Mouse (Mus musculus) liver, postnatal 0 days (tissue): Measurements from ENCODE around the gene Clstn2. TPM values are rescaled to one million over a fixed set of nuclear protein-coding genes. Genes with fewer than 3 reads are reported as not detected.

ENCODE experiments used
- ATAC-seq: fragments of 200-750 bp; cut with Nextera tagmentation; 2 replicates; pipeline ENCODE4 v1.8.0; 2017; ENCODE audit warnings: mild to moderate bottlenecking, moderate library complexity
- DNase-seq: peaks from one replicate; pipeline ENCODE4 v3.0.0-alpha.2; 2016
- H3K27ac ChIP-seq: fragments of 300-500 bp; sonication (generic); 2 replicates; pipeline ENCODE4 v1.5.1; 2014; ENCODE audit warnings: antibody characterized with exemption, moderate library complexity, mild to moderate bottlenecking, low read depth
- H3K27me3 ChIP-seq: fragments of 300-500 bp; sonication (generic); 2 replicates; pipeline ENCODE4 v1.6.1; 2014; ENCODE audit warnings: low read length, control low read depth, mixed read lengths; ENCODE audit not compliant: insufficient read depth
- H3K36me3 ChIP-seq: fragments of 300-500 bp; sonication (generic); replicated peaks from 2 replicates; pipeline ENCODE4 v1.6.1; 2014; ENCODE audit warnings: mild to moderate bottlenecking, control low read depth, low read length, moderate library complexity, mixed read lengths; ENCODE audit not compliant: insufficient read depth
- H3K4me1 ChIP-seq: fragments of 300-500 bp; sonication (generic); 2 replicates; pipeline ENCODE4 v1.6.1; 2014; ENCODE audit warnings: antibody characterized with exemption, mild to moderate bottlenecking, control low read depth; ENCODE audit not compliant: insufficient read depth
- H3K4me2 ChIP-seq: fragments of 300-500 bp; sonication (generic); 2 replicates; pipeline ENCODE4 v1.6.1; 2014; ENCODE audit warnings: low read depth, mild to moderate bottlenecking, low read length, moderate library complexity, mixed read lengths
- H3K4me3 ChIP-seq: fragments of 300-500 bp; sonication (generic); 2 replicates; pipeline ENCODE4 v1.5.1; 2014; ENCODE audit warnings: low read depth, low read length
- H3K9ac ChIP-seq: fragments of 300-500 bp; sonication (generic); replicated peaks from 2 replicates; pipeline ENCODE4 v1.6.1; 2014; ENCODE audit warnings: mild to moderate bottlenecking, moderate library complexity
- H3K9me3 ChIP-seq: fragments of 300-500 bp; sonication (generic); 2 replicates; pipeline ENCODE4 v1.6.1; 2016; ENCODE audit warnings: mild to moderate bottlenecking, control low read depth, low read length, mixed read lengths
- CTCF ChIP-seq: sonication (generic); IDR thresholded peaks from 2 replicates; pipeline ENCODE4 v1.5.1; 2016; ENCODE audit warnings: antibody characterized with exemption, low read depth
- EP300 ChIP-seq: IDR thresholded peaks from 2 replicates; pipeline ENCODE4 v1.6.1; 2016; ENCODE audit warnings: antibody characterized with exemption, low read depth, mild to moderate bottlenecking
- WGBS: fragments of 180-500 bp; shearing (Covaris S2); extraction: QIAGEN DNeasy Blood & Tissue Kit; methylation state at CpG from one replicate; pipeline ENCODE4 v1.1.7; 2014; ENCODE audit not compliant: insufficient replicate concordance; 5-methylcytosine and 5-hydroxymethylcytosine counted together
- polyA plus RNA-seq: library from polyadenylated mRNA; unstranded; fragments of >200 nt; fragmentation: Nextera tagmentation; extraction: Ambion mirVana; gene quantifications from 2 replicates; pipeline ENCODE4 v1.2.1, GENCODE M21; 2015

Clstn2 gene
- polyA plus RNA-seq, 1 experiment from 2014 or later = 0.12 TPM

- Histone ChIP-seq H3K4me2 (no peak overlapping the region), H3K9me3 (no peaks in the 10 kb centered on the region), H3K9ac (no peak overlapping the region), H3K4me3 (no peak overlapping the region), H3K36me3 (no peaks in the 10 kb centered on the region), H3K27me3 (no peaks in the 10 kb centered on the region), H3K4me1 (no peaks in the 10 kb centered on the region), H3K27ac (no peak overlapping the region)
- ATAC-seq (no peak), DNase-seq (no peak)
- WGBS = 77% methylated on average over 4 of the region's 4 CpGs
- TF ChIP-seq EP300 (no peak), CTCF (no peak)
Observed at GRCm38 (mm10) chr9:97686826-97687425, 346.1 kb downstream of the Clstn2 start.

GRCm38 (mm10) chr9:97685664-97686063 lies 347.3 kb downstream of the Clstn2 start:
- no peaks in the 10 kb centered on the region for H3K4me1 ChIP-seq
- H3K9ac ChIP-seq = no peak overlapping the region
- 73% methylated on average over 4 of the region's 4 CpGs for WGBS
- no peaks in the 10 kb centered on the region for H3K36me3 ChIP-seq
- DNase-seq = no peak
- no peak overlapping the region for H3K27ac ChIP-seq
- no peak for ATAC-seq
- TF ChIP-seq CTCF = no peak
- no peak for TF ChIP-seq EP300
- H3K4me2 ChIP-seq = no peak overlapping the region
- H3K4me3 ChIP-seq = no peak overlapping the region
- no peaks in the 10 kb centered on the region for H3K9me3 ChIP-seq
- H3K27me3 ChIP-seq = no peaks in the 10 kb centered on the region

GRCm38 (mm10) chr9:97679878-97680277 lies 353.1 kb downstream of the Clstn2 start:
- no peak for ATAC-seq
- Histone ChIP-seq H3K27me3 (no peaks in the 10 kb centered on the region), H3K27ac (no peak overlapping the region), H3K9ac (no peak overlapping the region), H3K4me3 (no peak overlapping the region), H3K9me3 (no peaks in the 10 kb centered on the region), H3K4me2 (no peak overlapping the region), H3K4me1 (no peaks in the 10 kb centered on the region), H3K36me3 (no peaks in the 10 kb centered on the region)
- DNase-seq = no peak
- TF ChIP-seq CTCF (no peak), EP300 (no peak)

- DNase-seq (no peak), ATAC-seq (no peak)
- Histone ChIP-seq H3K27ac (no peak overlapping the region), H3K36me3 (no peaks in the 10 kb centered on the region), H3K4me1 (no peaks in the 10 kb centered on the region), H3K9ac (no peak overlapping the region), H3K4me3 (no peak overlapping the region), H3K4me2 (no peak overlapping the region), H3K27me3 (no peaks in the 10 kb centered on the region), H3K9me3 (no peaks in the 10 kb centered on the region)
- 69% methylated on average over 4 of the region's 4 CpGs for WGBS
- no peak for TF ChIP-seq EP300
- TF ChIP-seq CTCF = no peak
Observed at GRCm38 (mm10) chr9:97679106-97679505, 353.9 kb downstream of the Clstn2 start.

- no peak for ATAC-seq
- no peak overlapping the region for H3K4me2 ChIP-seq
- H3K27ac ChIP-seq = no peak overlapping the region
- DNase-seq = no peak
- 60% methylated on average over 3 of the region's 3 CpGs for WGBS
- H3K4me1 ChIP-seq = no peaks in the 10 kb centered on the region
- H3K4me3 ChIP-seq = no peak overlapping the region
- H3K36me3 ChIP-seq = no peaks in the 10 kb centered on the region
- H3K9ac ChIP-seq = no peak overlapping the region
- H3K27me3 ChIP-seq = no peaks in the 10 kb centered on the region
- no peak for TF ChIP-seq EP300
- TF ChIP-seq CTCF = no peak
- H3K9me3 ChIP-seq = no peaks in the 10 kb centered on the region
Observed at GRCm38 (mm10) chr9:97677075-97677474, 355.9 kb downstream of the Clstn2 start.

- no peaks in the 10 kb centered on the region for H3K27me3 ChIP-seq
- DNase-seq (no peak), ATAC-seq (no peak)
- no peak overlapping the region for H3K9ac ChIP-seq
- TF ChIP-seq EP300 (no peak), CTCF (no peak)
- no peaks in the 10 kb centered on the region for H3K4me1 ChIP-seq
- H3K4me3 ChIP-seq = no peak overlapping the region
- WGBS = 51% methylated on average over 5 of the region's 5 CpGs
- H3K4me2 ChIP-seq = no peak overlapping the region
- H3K36me3 ChIP-seq = no peaks in the 10 kb centered on the region
- H3K9me3 ChIP-seq = no peaks in the 10 kb centered on the region
- H3K27ac ChIP-seq = no peak overlapping the region
Observed at GRCm38 (mm10) chr9:97672681-97673080, 360.3 kb downstream of the Clstn2 start.

- 58% methylated on average over 1 of the region's 1 CpGs for WGBS
Observed at GRCm38 (mm10) chr9:97672224-97672623, 360.8 kb downstream of the Clstn2 start.

More at GRCm38 (mm10) chr9:97672224-97672623, 360.8 kb downstream of the Clstn2 start:
- Histone ChIP-seq H3K27me3 (no peaks in the 10 kb centered on the region), H3K27ac (no peak overlapping the region), H3K9ac (no peak overlapping the region), H3K4me2 (no peak overlapping the region), H3K9me3 (no peaks in the 10 kb centered on the region), H3K36me3 (no peaks in the 10 kb centered on the region), H3K4me1 (no peaks in the 10 kb centered on the region), H3K4me3 (no peak overlapping the region)
- ATAC-seq (no peak), DNase-seq (no peak)
- no peak for TF ChIP-seq CTCF
- TF ChIP-seq EP300 = no peak
